Comparison of ENCODE assay signal across 12 mouse cellular contexts in genomic region chr15:27659143-27659542, GRCm38 (mm10). TPM values are rescaled to one million over a fixed set of nuclear protein-coding genes. Genes with fewer than 3 reads are reported as not detected.
A peak's percentile ranks its signal among the peaks of the same experiment; 100 is the strongest.
DNase-seq lines count a peak whose midpoint lies in the region; ATAC-seq lines count a peak whose summit lies in the region.
"Had no signal": no experiment of that assay in that cellular context is flagged by ENCODE, and none has a peak within 500 bp of the region (broad histone marks: within the 10 kb centered on the region; RNA-seq: fewer than 3 reads in every experiment).

No protein-coding gene starts in this region.

- H3K27me3 ChIP-seq in forebrain, embryonic 11.5 days (ENCODE audit: control insufficient read depth, insufficient read depth, low read length): no peaks in the 10 kb centered on the region
- H3K27me3 ChIP-seq in forebrain, embryonic 16.5 days (replicated peaks; ENCODE audit: control insufficient read depth, insufficient read depth, low read length): no peaks in the 10 kb centered on the region
- no peaks in the 10 kb centered on the region for H3K27me3 ChIP-seq in heart, embryonic 10.5 days (ENCODE audit: insufficient read depth, poor library complexity, severe bottlenecking)
- 0 out of 2 replicates have a peak, but pooled peaks cover 5% of the 10 kb centered on the region for H3K27me3 ChIP-seq in midbrain, embryonic 13.5 days
- H3K27me3 ChIP-seq in midbrain, embryonic 11.5 days (ENCODE audit: control insufficient read depth, insufficient read depth, low read length): no peaks in the 10 kb centered on the region
- H3K27me3 ChIP-seq: embryonic facial prominence, embryonic 15.5 days; heart, embryonic 15.5 days had no signal

- no peaks in the 10 kb centered on the region for H3K4me1 ChIP-seq in forebrain, embryonic 11.5 days (replicated peaks; ENCODE audit: control insufficient read depth, insufficient read depth, low read length)
- no peaks in the 10 kb centered on the region for H3K4me1 ChIP-seq in forebrain, embryonic 16.5 days (replicated peaks; ENCODE audit: control insufficient read depth, insufficient read depth, low read length)
- no peaks in the 10 kb centered on the region for H3K4me1 ChIP-seq in heart, embryonic 10.5 days
- no peaks in the 10 kb centered on the region for H3K4me1 ChIP-seq in midbrain, embryonic 13.5 days (replicated peaks)
- no peaks in the 10 kb centered on the region for H3K4me1 ChIP-seq in midbrain, embryonic 11.5 days (ENCODE audit: control insufficient read depth, insufficient read depth, low read length)
- H3K4me1 ChIP-seq: heart, embryonic 15.5 days had no signal

- WGBS in forebrain, embryonic 11.5 days: 90% methylated on average over 5 of the region's 5 CpGs
- WGBS in forebrain, embryonic 16.5 days: 89% methylated on average over 5 of the region's 5 CpGs
- WGBS in heart, embryonic 10.5 days: 81% methylated on average over 5 of the region's 5 CpGs
- WGBS in midbrain, embryonic 13.5 days: 86% methylated on average over 5 of the region's 5 CpGs
- WGBS in midbrain, embryonic 11.5 days: 84% methylated on average over 5 of the region's 5 CpGs

- no peaks in the 10 kb centered on the region for H3K9me3 ChIP-seq in forebrain, embryonic 11.5 days (ENCODE audit: control insufficient read depth, low read length)
- H3K9me3 ChIP-seq in forebrain, embryonic 16.5 days (ENCODE audit: control insufficient read depth, low read length): no peaks in the 10 kb centered on the region
- no peaks in the 10 kb centered on the region for H3K9me3 ChIP-seq in heart, embryonic 10.5 days
- no peaks in the 10 kb centered on the region for H3K9me3 ChIP-seq in midbrain, embryonic 13.5 days
- no peaks in the 10 kb centered on the region; the same call in 1 of the 2 replicates for H3K9me3 ChIP-seq in midbrain, embryonic 11.5 days (ENCODE audit: control insufficient read depth, low read length)
- H3K9me3 ChIP-seq: embryonic facial prominence, embryonic 15.5 days; heart, embryonic 15.5 days had no signal

- ATAC-seq in forebrain, embryonic 11.5 days (replicated peaks; ENCODE audit: low FRiP score): no peak
- no peak for ATAC-seq in forebrain, embryonic 16.5 days
- ATAC-seq in midbrain, embryonic 13.5 days: peak; percentile 34; the same call in 1 of the 2 replicates
- no peak for ATAC-seq in midbrain, embryonic 11.5 days (ENCODE audit: low FRiP score)

- H3K9ac ChIP-seq in forebrain, embryonic 11.5 days (ENCODE audit: low read length): no peak overlapping the region
- H3K9ac ChIP-seq in forebrain, embryonic 16.5 days (replicated peaks; ENCODE audit: low read depth, low read length): no peak overlapping the region
- no peak overlapping the region for H3K9ac ChIP-seq in midbrain, embryonic 13.5 days (replicated peaks)
- no peak overlapping the region for H3K9ac ChIP-seq in midbrain, embryonic 11.5 days (ENCODE audit: low read length)
- H3K9ac ChIP-seq: embryonic facial prominence, embryonic 15.5 days; heart, embryonic 15.5 days had no signal

- H3K36me3 ChIP-seq in forebrain, embryonic 11.5 days (ENCODE audit: control insufficient read depth, insufficient read depth, low read length): no peaks in the 10 kb centered on the region
- H3K36me3 ChIP-seq in forebrain, embryonic 16.5 days (ENCODE audit: control insufficient read depth, insufficient read depth): no peaks in the 10 kb centered on the region
- H3K36me3 ChIP-seq in heart, embryonic 10.5 days: no peaks in the 10 kb centered on the region
- H3K36me3 ChIP-seq in midbrain, embryonic 13.5 days: no peaks in the 10 kb centered on the region
- no peaks in the 10 kb centered on the region for H3K36me3 ChIP-seq in midbrain, embryonic 11.5 days (ENCODE audit: control insufficient read depth, insufficient read depth, low read length)
- H3K36me3 ChIP-seq: G1E; heart, embryonic 15.5 days had no signal

- no peak overlapping the region for H3K27ac ChIP-seq in forebrain, embryonic 11.5 days (ENCODE audit: low read depth, low read length)
- H3K27ac ChIP-seq in forebrain, embryonic 16.5 days (ENCODE audit: low read length): no peak overlapping the region
- H3K27ac ChIP-seq in heart, embryonic 10.5 days: no peak overlapping the region
- H3K27ac ChIP-seq in midbrain, embryonic 13.5 days: no peak overlapping the region
- H3K27ac ChIP-seq in midbrain, embryonic 11.5 days (ENCODE audit: low read depth, low read length): no peak overlapping the region
- H3K27ac ChIP-seq: embryonic facial prominence, embryonic 15.5 days; heart, embryonic 15.5 days had no signal

- DNase-seq in forebrain, embryonic 11.5 days (ENCODE audit: low spot score): peak; percentile 46
- peak; percentile 65 for DNase-seq in heart, adult 11 months
- no peak for DNase-seq in heart, embryonic 10.5 days (ENCODE audit: low spot score)
- DNase-seq in midbrain, embryonic 11.5 days (ENCODE audit: low spot score, missing footprints): no peak
- peak; percentile 30 for DNase-seq in testis, postnatal 10 days (ENCODE audit: low spot score)
- DNase-seq in testis, postnatal 14 days (ENCODE audit: low spot score): no peak

- H3K4me2 ChIP-seq in forebrain, embryonic 11.5 days (ENCODE audit: low read depth, low read length, severe bottlenecking): no peak overlapping the region
- no peak overlapping the region for H3K4me2 ChIP-seq in forebrain, embryonic 16.5 days (ENCODE audit: low read length)
- no peak overlapping the region for H3K4me2 ChIP-seq in midbrain, embryonic 13.5 days (replicated peaks)
- no peak overlapping the region for H3K4me2 ChIP-seq in midbrain, embryonic 11.5 days
- H3K4me2 ChIP-seq: heart, embryonic 11.5 days had no signal

- H3K4me3 ChIP-seq in forebrain, embryonic 11.5 days (ENCODE audit: low read depth, low read length): no peak overlapping the region
- no peak overlapping the region for H3K4me3 ChIP-seq in forebrain, embryonic 16.5 days (replicated peaks; ENCODE audit: low read length)
- no peak overlapping the region for H3K4me3 ChIP-seq in heart, embryonic 10.5 days
- H3K4me3 ChIP-seq in midbrain, embryonic 13.5 days (replicated peaks): no peak overlapping the region
- H3K4me3 ChIP-seq in midbrain, embryonic 11.5 days (ENCODE audit: low read depth, low read length): no peak overlapping the region
- H3K4me3 ChIP-seq: embryonic facial prominence, embryonic 15.5 days; heart, embryonic 15.5 days had no signal

RNA-seq across cellular contexts. Expression of gene Otulinl, which starts 22.2 kb away (rescaled TPM):
- 9.2 and 9.4 TPM in 2 replicates for polyA plus RNA-seq in forebrain, embryonic 11.5 days (2014; fragmentation: Nextera tagmentation; extraction: Ambion mirVana)
- 13.6 and 15.3 TPM in 2 replicates for polyA plus RNA-seq in forebrain, embryonic 16.5 days (2015; fragmentation: Nextera tagmentation; extraction: Ambion mirVana)
- 3.9 and 4.2 TPM in 2 replicates for polyA plus RNA-seq in heart, embryonic 10.5 days (2016; fragmentation: Nextera tagmentation; extraction: Ambion mirVana)
- polyA plus RNA-seq in midbrain, embryonic 13.5 days (2015; fragmentation: Nextera tagmentation; extraction: Ambion mirVana): 6.5 and 8.2 TPM in 2 replicates
- 6.1 and 7.5 TPM in 2 replicates for polyA plus RNA-seq in midbrain, embryonic 11.5 days (2014; fragmentation: Nextera tagmentation; extraction: Ambion mirVana)
- polyA plus RNA-seq: G1E had no signal

RNA-seq across cellular contexts. Expression of gene Otulin, which starts 28.6 kb away (rescaled TPM):
- polyA plus RNA-seq in forebrain, embryonic 11.5 days (2014; fragmentation: Nextera tagmentation; extraction: Ambion mirVana): 35.7 and 44.0 TPM in 2 replicates
- polyA plus RNA-seq in forebrain, embryonic 16.5 days (2015; fragmentation: Nextera tagmentation; extraction: Ambion mirVana): 27.9 and 28.0 TPM in 2 replicates
- 25.0 and 28.3 TPM in 2 replicates for polyA plus RNA-seq in heart, embryonic 10.5 days (2016; fragmentation: Nextera tagmentation; extraction: Ambion mirVana)
- 20.4 and 24.3 TPM in 2 replicates for polyA plus RNA-seq in midbrain, embryonic 13.5 days (2015; fragmentation: Nextera tagmentation; extraction: Ambion mirVana)
- 33.3 and 34.0 TPM in 2 replicates for polyA plus RNA-seq in midbrain, embryonic 11.5 days (2014; fragmentation: Nextera tagmentation; extraction: Ambion mirVana)

Comparison
In these comparisons a context has a peak if more than half of its experiments do, and no peak if none do; other contexts are left out.
1. DNase-seq: peak in forebrain, embryonic 11.5 days (single experiment), heart, adult 11 months (single experiment) and testis, postnatal 10 days (single experiment); none in heart, embryonic 10.5 days (single experiment), midbrain, embryonic 11.5 days (single experiment) and testis, postnatal 14 days (single experiment).